Mouse (Mus musculus): Measurements from ENCODE around the gene Nwd1. TPM values are rescaled to one million over a fixed set of nuclear protein-coding genes. Genes with fewer than 3 reads are reported as not detected.

The Nwd1 gene
- polyA plus RNA-seq (2014; fragmentation: Illumina TruSeq; extraction: RNeasy Lipid Tissue Mini Kit (QIAGEN cat#74804); ENCODE audit: low read depth, low replicate concordance): 0.21 TPM

GRCm38 (mm10) chr8:72646060-72646767 is at the start of gene Nwd1:
Nwd1 (plus strand) TSS chr8:72646711.

GRCm38 (mm10) chr8:72722769-72723650 is 76.5 kb downstream of the Nwd1 start, which contains the start of gene Sin3b:
Sin3b (plus strand) TSS chr8:72723285.

GRCm38 (mm10) chr8:72761322-72762051 is 115.0 kb downstream of the Nwd1 start, which contains the start of gene F2rl3:
F2rl3 (plus strand) TSS chr8:72761880.

Other genes starting within 250 kb of the Nwd1 start
- 42.1 TPM for gene Eps15l1, start 225.3 kb upstream of the Nwd1 start, polyA plus RNA-seq (2014; fragmentation: Illumina TruSeq; extraction: RNeasy Lipid Tissue Mini Kit (QIAGEN cat#74804); ENCODE audit: low read depth, low replicate concordance)
- gene Calr3, start 202.8 kb upstream of the Nwd1 start, polyA plus RNA-seq (2014; fragmentation: Illumina TruSeq; extraction: RNeasy Lipid Tissue Mini Kit (QIAGEN cat#74804); ENCODE audit: low read depth, low replicate concordance): 40.0 TPM
- 4.9 TPM for gene 1700030K09Rik, start 202.8 kb upstream of the Nwd1 start, polyA plus RNA-seq (2014; fragmentation: Illumina TruSeq; extraction: RNeasy Lipid Tissue Mini Kit (QIAGEN cat#74804); ENCODE audit: low read depth, low replicate concordance)
- 22.3 TPM for gene Cherp, start 171.5 kb upstream of the Nwd1 start, polyA plus RNA-seq (2014; fragmentation: Illumina TruSeq; extraction: RNeasy Lipid Tissue Mini Kit (QIAGEN cat#74804); ENCODE audit: low read depth, low replicate concordance)
- gene Slc35e1, start 154.1 kb upstream of the Nwd1 start, polyA plus RNA-seq (2014; fragmentation: Illumina TruSeq; extraction: RNeasy Lipid Tissue Mini Kit (QIAGEN cat#74804); ENCODE audit: low read depth, low replicate concordance): 58.8 TPM
- 6.9 TPM for gene Med26, start 98.4 kb upstream of the Nwd1 start, polyA plus RNA-seq (2014; fragmentation: Illumina TruSeq; extraction: RNeasy Lipid Tissue Mini Kit (QIAGEN cat#74804); ENCODE audit: low read depth, low replicate concordance)
- gene Smim7, start 75.6 kb upstream of the Nwd1 start, polyA plus RNA-seq (2014; fragmentation: Illumina TruSeq; extraction: RNeasy Lipid Tissue Mini Kit (QIAGEN cat#74804); ENCODE audit: low read depth, low replicate concordance): 103 TPM
- gene Tmem38a, start 74.7 kb upstream of the Nwd1 start, polyA plus RNA-seq (2014; fragmentation: Illumina TruSeq; extraction: RNeasy Lipid Tissue Mini Kit (QIAGEN cat#74804); ENCODE audit: low read depth, low replicate concordance): 466 TPM
- 82.5 TPM for gene Sin3b, start 76.6 kb downstream of the Nwd1 start, polyA plus RNA-seq (2014; fragmentation: Illumina TruSeq; extraction: RNeasy Lipid Tissue Mini Kit (QIAGEN cat#74804); ENCODE audit: low read depth, low replicate concordance)
- 0.68 TPM for gene F2rl3, start 115.2 kb downstream of the Nwd1 start, polyA plus RNA-seq (2014; fragmentation: Illumina TruSeq; extraction: RNeasy Lipid Tissue Mini Kit (QIAGEN cat#74804); ENCODE audit: low read depth, low replicate concordance)